Mouse (Mus musculus) neutrophil, adult 5-6 weeks (primary cell): Measurements from ENCODE around the gene Lrg1. TPM values are rescaled to one million over a fixed set of nuclear protein-coding genes. Genes with fewer than 3 reads are reported as not detected.

ENCODE experiments used
- ATAC-seq: fragments of 151-379, 151-347 bp; 2 replicates; pipeline ENCODE4 v1.8.0; 2017; ENCODE audit warnings: mild to moderate bottlenecking, moderate TSS enrichment; ENCODE audit not compliant: insufficient number of reproducible peaks, poor library complexity, low FRiP score, severe bottlenecking; ENCODE audit errors: extremely low read depth
- total RNA-seq: library from RNA; stranded (forward); fragments of 200-1000 nt; gene quantifications from 2 replicates; pipeline ENCODE4 v1.2.3, GENCODE M21; 2017

Gene Lrg1
- 126 and 131 TPM in 2 replicates for total RNA-seq

GRCm38 (mm10) chr17:56121826-56122225, at the start of gene Lrg1:
Lrg1 (minus strand) TSS chr17:56122001.
- no peak for ATAC-seq

- no peak for ATAC-seq
These were observed 49.7 kb upstream of the Lrg1 start for GRCm38 (mm10) chr17:56171456-56171855.

DNA sequence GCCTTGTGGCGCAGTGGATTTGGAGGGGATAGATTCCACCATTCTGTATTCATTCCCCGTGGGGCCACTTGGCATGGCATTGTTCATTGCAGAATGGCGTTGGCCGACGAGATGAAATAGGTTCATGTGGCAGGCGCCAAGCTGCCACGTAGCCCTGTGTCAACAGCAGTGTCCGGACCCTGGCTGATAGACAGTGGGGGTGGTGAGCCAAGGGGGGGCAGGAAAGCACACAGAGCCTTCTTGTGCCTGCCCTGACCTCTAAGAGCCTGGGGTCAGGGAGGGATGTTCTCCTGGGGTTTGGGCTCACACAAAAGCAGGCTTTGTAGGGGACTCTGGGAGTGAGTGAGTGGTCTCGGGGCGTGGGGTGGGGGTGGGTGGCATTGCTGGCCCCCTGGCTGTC, 48.8 kb upstream of the Lrg1 start:
- no peak for ATAC-seq

- ATAC-seq = no peak
These were observed 48.0 kb upstream of the Lrg1 start for GRCm38 (mm10) chr17:56169830-56170229.

DNA sequence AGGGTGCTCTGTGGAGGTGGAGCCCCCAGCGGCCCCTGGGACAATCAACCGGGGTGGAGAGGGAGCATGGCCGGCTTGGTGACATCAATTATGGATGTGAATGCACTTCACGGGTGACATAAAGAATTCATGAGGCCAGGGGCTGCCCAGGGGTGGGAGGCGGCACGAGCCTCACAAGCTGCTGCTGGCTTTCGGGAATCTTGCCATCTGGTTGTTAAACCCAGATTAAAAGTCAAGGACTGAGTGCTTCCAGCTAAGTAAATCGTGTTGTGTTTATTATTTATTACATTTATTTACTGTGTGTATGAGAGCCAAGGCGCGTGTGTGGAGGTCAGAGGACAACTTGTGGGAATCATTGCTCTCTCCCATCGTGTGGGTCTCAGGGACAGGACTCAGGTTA, 43.9 kb upstream of the Lrg1 start:
- ATAC-seq = no peak

DNA sequence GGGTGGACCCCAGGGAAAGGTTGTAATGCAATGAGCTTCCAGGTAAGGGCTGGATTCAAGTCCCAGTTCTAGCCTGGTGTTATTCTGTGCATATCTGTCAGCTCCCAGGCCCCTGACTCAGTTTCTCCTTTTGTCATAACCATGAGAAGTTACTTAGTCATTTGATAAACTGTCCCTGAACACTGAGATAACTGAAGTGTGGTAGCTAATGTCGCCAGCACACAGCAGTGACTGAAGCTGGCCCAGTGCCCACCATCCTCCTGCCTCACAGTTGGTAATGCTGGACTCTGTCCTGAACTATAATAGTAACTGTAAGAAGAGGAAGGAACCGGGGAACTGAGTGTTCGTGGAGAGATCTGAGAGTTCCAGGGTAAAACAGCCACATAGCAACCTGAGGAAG, 42.7 kb upstream of the Lrg1 start:
- no peak for ATAC-seq

DNA sequence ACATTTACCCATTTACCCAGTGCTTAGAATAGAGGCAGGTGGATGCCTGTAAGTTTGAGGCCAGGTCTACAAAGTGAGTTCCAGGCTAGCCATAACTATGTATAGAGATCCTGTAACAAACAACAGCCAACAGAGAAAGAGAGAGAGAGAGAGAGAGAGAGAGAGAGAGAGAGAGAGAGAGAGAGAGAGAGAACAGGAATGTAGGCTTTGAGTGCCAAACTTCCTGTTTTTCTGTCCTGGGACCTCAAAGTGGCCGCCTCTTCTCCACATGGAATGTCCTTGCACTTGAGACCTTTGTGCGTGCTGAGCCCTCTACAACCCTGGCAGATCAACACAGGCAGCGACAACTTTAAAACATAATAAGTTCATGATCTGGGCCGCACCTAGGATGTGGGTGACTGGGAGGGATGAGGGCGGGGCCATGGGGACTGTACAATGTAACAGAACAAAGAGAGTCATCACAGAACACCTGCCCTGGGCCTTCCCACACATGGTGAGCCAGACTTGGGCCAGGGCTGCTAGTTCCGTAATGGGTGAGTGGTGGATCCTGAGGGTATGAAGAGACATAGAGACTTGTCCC, 41.8 kb upstream of the Lrg1 start:
- no peak for ATAC-seq

- ATAC-seq = peak; percentile 95
These were observed 40.5 kb upstream of the Lrg1 start, which contains the start of gene Tnfaip8l1 for GRCm38 (mm10) chr17:56162231-56162774. Tnfaip8l1 (plus strand) TSS chr17:56162477.

DNA sequence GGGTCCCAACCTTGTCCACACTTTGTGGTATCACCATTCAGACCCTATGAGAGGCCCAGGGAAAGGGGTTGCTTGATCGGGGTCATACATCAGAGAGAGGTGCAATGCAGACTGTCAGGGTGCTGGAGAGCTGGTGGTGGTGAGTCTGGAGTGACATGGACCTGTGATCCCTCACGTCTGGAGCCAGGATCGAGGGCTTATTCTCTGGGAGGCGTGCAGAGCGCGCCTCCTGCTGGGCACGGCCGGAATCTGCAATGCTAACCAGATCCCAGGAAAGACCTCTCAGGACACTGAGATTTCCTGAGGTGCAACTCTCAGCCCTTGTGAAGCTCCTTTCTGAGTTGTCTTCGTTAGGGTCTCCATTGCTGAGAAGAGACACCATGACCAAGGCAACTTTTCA, 37.9 kb upstream of the Lrg1 start:
- no peak for ATAC-seq

GRCm38 (mm10) chr17:56153643-56154042, 31.8 kb upstream of the Lrg1 start:
- no peak for ATAC-seq

- ATAC-seq = no peak
These were observed 28.1 kb upstream of the Lrg1 start for GRCm38 (mm10) chr17:56149897-56150296.

GRCm38 (mm10) chr17:56148790-56149618, 27.2 kb upstream of the Lrg1 start:
- no peak for ATAC-seq

GRCm38 (mm10) chr17:56148280-56148679, 26.5 kb upstream of the Lrg1 start:
- peak; percentile 65; the same call in 1 of the 2 replicates for ATAC-seq

DNA sequence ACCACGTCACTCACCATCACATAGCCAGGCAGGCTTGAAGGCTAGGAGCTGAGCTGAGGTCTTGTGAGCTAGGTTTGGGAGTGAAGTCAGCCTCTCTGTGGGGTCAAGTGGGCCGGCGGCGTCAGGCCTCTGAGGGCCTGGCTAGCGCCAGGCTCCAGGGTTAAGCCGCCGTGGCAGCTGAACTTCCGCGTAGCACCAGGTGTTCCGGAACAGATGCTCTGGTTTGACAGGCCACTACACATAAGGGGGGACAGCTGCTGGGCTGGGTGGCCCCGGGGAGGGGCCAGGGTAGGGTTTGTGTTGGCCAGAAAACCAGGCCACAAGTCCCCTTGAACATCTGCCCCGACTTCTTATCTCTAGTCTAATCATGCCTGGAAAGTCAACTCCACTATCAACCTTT, 25.6 kb upstream of the Lrg1 start:
- ATAC-seq = no peak

GRCm38 (mm10) chr17:56146131-56146530, 24.3 kb upstream of the Lrg1 start:
- no peak for ATAC-seq

DNA sequence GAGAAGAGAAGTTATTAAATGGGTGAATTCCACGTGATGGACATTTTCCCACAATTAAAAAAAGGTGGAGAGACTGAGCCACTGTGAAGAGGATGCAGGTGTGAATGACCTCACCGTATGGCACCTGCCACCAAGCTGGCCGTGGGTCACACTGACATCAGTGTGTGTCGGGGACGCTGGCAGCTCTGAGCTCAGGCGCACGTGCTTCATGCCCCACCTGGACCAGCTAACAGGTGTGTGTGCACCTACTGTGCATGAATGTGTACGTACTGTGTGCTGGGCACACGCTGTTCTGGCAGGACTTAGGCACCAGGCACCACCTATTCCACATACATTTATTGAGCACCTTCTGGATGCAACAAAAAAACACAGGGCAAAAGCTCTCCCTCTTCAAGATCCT, 22.7 kb upstream of the Lrg1 start:
- ATAC-seq = no peak

- no peak for ATAC-seq
These were observed 20.2 kb upstream of the Lrg1 start for GRCm38 (mm10) chr17:56141702-56142605.

DNA sequence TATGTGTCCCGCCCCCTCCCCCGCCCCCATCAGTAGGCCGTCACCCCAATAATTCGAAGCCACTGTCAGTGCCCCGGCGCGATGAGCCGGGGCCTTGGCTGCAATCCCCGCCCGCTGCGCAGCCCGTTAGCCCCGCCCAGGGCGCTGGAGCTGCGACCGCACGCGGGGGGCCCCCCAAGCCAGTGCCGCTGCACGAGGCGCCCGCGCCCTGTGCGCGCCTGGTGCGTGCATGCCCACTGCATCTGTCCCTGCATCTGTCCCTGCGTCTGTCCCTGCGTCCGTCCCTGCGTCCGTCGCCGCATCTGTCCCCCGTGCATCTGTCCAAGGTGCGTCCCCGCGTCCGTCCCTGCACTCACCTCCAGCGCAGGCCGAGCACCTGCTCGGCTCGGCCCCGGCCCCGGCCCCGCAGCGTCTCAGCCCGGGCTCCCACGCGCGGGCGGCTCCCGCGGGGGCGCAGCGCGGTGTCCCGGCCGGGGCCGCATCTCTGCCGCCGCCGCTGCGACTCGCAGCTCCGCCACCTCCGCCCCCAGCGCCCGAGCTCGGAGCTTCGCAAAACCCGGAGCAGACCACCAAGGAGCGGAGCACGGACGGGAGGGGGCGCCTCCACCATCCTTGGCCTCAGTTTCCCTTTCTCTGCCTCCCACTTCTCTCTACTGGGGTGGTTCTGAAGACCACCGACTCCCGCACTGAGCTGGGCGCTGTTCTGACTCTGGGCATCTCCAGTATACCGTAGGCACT, 18.2 kb upstream of the Lrg1 start, which contains the start of gene Sema6b:
Sema6b (minus strand) TSS at position 486 of the 738 bp plus-strand sequence.
- no peak for ATAC-seq

DNA sequence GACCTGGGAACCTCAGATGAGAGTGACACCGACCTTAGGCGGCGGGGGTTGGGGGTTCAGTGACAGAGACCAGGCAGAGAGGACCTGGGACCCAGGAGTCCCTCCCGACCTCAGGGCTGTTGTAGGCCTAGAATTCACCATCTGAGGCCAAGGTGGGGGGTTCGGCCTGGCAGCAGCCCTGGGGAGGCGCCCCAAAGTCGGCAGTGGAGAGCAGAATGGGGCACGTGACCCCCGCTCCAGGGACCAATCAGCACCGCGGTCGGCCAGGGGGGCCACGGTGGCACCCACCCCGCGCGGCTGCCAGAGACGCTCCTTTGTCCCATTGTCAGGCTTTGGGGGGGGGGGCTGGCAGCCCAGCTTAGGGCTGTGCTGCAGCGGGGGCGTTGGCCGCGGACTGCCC, 17.6 kb upstream of the Lrg1 start:
- ATAC-seq = no peak
